Mouse (Mus musculus) liver, adult 2 months (tissue): ENCODE measurements around the gene Trrap.

Experiments used
- CTCF ChIP-seq: fragments of 200-500 bp; IDR thresholded peaks from 2 replicates; pipeline ENCODE4 v1.5.1; 2011; ENCODE audit warnings: low read depth, low read length, control low read depth
- POLR2A ChIP-seq: fragments of 200-500 bp; IDR thresholded peaks from 2 replicates; pipeline ENCODE4 v1.6.1; 2011; ENCODE audit warnings: low read length, control low read depth; ENCODE audit not compliant: insufficient read depth; ENCODE audit errors: extremely low read depth

- TF ChIP-seq POLR2A (no peak), CTCF (peak; percentile 83)
Observed at GRCm38 (mm10) chr5:144727119-144727518, 40.4 kb upstream of the Trrap start.
